Mouse (Mus musculus) MEL (cell line): Measurements from ENCODE around the gene Hook2. TPM values are rescaled to one million over a fixed set of nuclear protein-coding genes. Genes with fewer than 3 reads are reported as not detected.

Experiments used
- DNase-seq: peaks from one replicate; pipeline ENCODE4 v3.0.0; 2011; ENCODE audit warnings: low read depth, low spot score
- H3K27ac ChIP-seq: 2 replicates; pipeline ENCODE4 v1.5.1; 2012; ENCODE audit warnings: low read depth, mild to moderate bottlenecking, control low read depth, low read length, moderate library complexity; ENCODE audit not compliant: control insufficient read depth
- H3K27me3 ChIP-seq, 2 experiments: fragments of 150-350 bp in 1 of 2; sonication (generic) in 1 of 2; 2 replicates each; pipeline ENCODE4 v1.6.1; 2012; ENCODE audit warnings: low read length in 2 of 2, mild to moderate bottlenecking in 2 of 2, improper control_type of control experiment in 1 of 2, moderate library complexity in 1 of 2; ENCODE audit not compliant: insufficient read depth in 2 of 2, control insufficient read depth in 1 of 2
- H3K36me3 ChIP-seq, 2 experiments: 2 replicates each; pipeline ENCODE4 v1.6.1; 2012 to 2014; ENCODE audit warnings: low read length in 2 of 2, improper control_type of control experiment in 1 of 2, inconsistent platforms in 1 of 2, mild to moderate bottlenecking in 1 of 2; ENCODE audit not compliant: insufficient read depth in 2 of 2, control insufficient read depth in 1 of 2
- H3K4me1 ChIP-seq, 2 experiments: fragments of 150-350 bp in 1 of 2; sonication (generic) in 1 of 2; 2 replicates each; pipeline ENCODE4 v1.6.1; 2012; ENCODE audit warnings: low read length in 2 of 2, improper control_type of control experiment in 1 of 2, mild to moderate bottlenecking in 1 of 2; ENCODE audit not compliant: insufficient read depth in 2 of 2, control insufficient read depth in 1 of 2
- H3K4me3 ChIP-seq, 2 experiments: fragments of 150-350 bp in 1 of 2; sonication (generic) in 1 of 2; 2 replicates each; pipeline ENCODE4 v1.5.1; 2012; ENCODE audit warnings: low read depth in 2 of 2, low read length in 2 of 2, mild to moderate bottlenecking in 2 of 2, moderate library complexity in 2 of 2, control low read depth in 1 of 2, improper control_type of control experiment in 1 of 2; ENCODE audit not compliant: control insufficient read depth in 1 of 2, insufficient read depth in 1 of 2
- H3K79me2 ChIP-seq: 2 replicates; pipeline ENCODE4 v1.6.1; 2012; ENCODE audit warnings: mild to moderate bottlenecking, low read length, moderate library complexity; ENCODE audit not compliant: control insufficient read depth, poor library complexity, insufficient read depth
- H3K9ac ChIP-seq: 2 replicates; pipeline ENCODE4 v1.6.1; 2012; ENCODE audit warnings: low read depth, mild to moderate bottlenecking, control low read depth, low read length, moderate library complexity; ENCODE audit not compliant: control insufficient read depth, poor library complexity, severe bottlenecking
- H3K9me3 ChIP-seq: fragments of 150-350 bp; sonication (generic); replicated peaks from 2 replicates; pipeline ENCODE4 v1.6.1; 2012; ENCODE audit warnings: mild to moderate bottlenecking, low read length, improper control_type of control experiment, moderate library complexity; ENCODE audit not compliant: insufficient read depth
- E2F4 ChIP-seq: IDR thresholded peaks from 2 replicates; pipeline ENCODE4 v1.6.1; 2011; ENCODE audit warnings: low read depth, low read length, improper control_type of control experiment, borderline replicate concordance
- ELF1 ChIP-seq: IDR thresholded peaks from 2 replicates; pipeline ENCODE4 v1.6.1; 2014; ENCODE audit warnings: low read depth, mild to moderate bottlenecking, inconsistent platforms, low read length, improper control_type of control experiment, moderate library complexity
- HCFC1 ChIP-seq: IDR thresholded peaks from 2 replicates; pipeline ENCODE4 v1.6.1; 2012; ENCODE audit warnings: low read depth, mild to moderate bottlenecking, inconsistent platforms, low read length, improper control_type of control experiment, moderate library complexity
- KAT2A ChIP-seq: conservative IDR thresholded peaks from 2 replicates; pipeline ENCODE4 v1.6.1; 2012; ENCODE audit warnings: low read depth, low read length, improper control_type of control experiment, inconsistent platforms
- MAFK ChIP-seq: IDR thresholded peaks from 2 replicates; pipeline ENCODE4 v1.6.1; 2011; ENCODE audit warnings: low read depth, mild to moderate bottlenecking, low read length, improper control_type of control experiment, borderline replicate concordance
- MAX ChIP-seq: IDR thresholded peaks from 2 replicates; pipeline ENCODE4 v1.6.1; 2011; ENCODE audit warnings: low read length, improper control_type of control experiment
- MAZ ChIP-seq: IDR thresholded peaks from 2 replicates; pipeline ENCODE4 v1.6.1; 2012; ENCODE audit warnings: low read depth, mild to moderate bottlenecking, inconsistent platforms, low read length, improper control_type of control experiment
- MXI1 ChIP-seq: IDR thresholded peaks from 2 replicates; pipeline ENCODE4 v1.6.1; 2011; ENCODE audit warnings: mild to moderate bottlenecking, low read depth, low read length, improper control_type of control experiment
- MYC ChIP-seq: IDR thresholded peaks from 2 replicates; pipeline ENCODE4 v1.6.1; 2011; ENCODE audit warnings: low read depth, mild to moderate bottlenecking, low read length, improper control_type of control experiment, moderate library complexity
- NELFE ChIP-seq: IDR thresholded peaks from 2 replicates; pipeline ENCODE4 v1.6.1; 2011; ENCODE audit warnings: low read depth, low read length, improper control_type of control experiment
- NRF1 ChIP-seq: IDR thresholded peaks from 2 replicates; pipeline ENCODE4 v1.6.1; 2014; ENCODE audit warnings: low read depth, mild to moderate bottlenecking, inconsistent platforms, low read length, improper control_type of control experiment, moderate library complexity; ENCODE audit not compliant: poor library complexity, insufficient read depth, severe bottlenecking
- POLR2A ChIP-seq, 2 experiments: IDR thresholded peaks; 2 replicates each; pipeline ENCODE4 v1.6.1; 2011 to 2012; ENCODE audit warnings: low read length in 2 of 2, mild to moderate bottlenecking in 2 of 2, control low read depth in 1 of 2, improper control_type of control experiment in 1 of 2, low read depth in 1 of 2, moderate library complexity in 1 of 2; ENCODE audit not compliant: control insufficient read depth in 1 of 2, insufficient read depth in 1 of 2, poor library complexity in 1 of 2
- POLR2AphosphoS2 ChIP-seq: IDR thresholded peaks from 2 replicates; pipeline ENCODE4 v1.6.1; 2011; ENCODE audit warnings: low read length, improper control_type of control experiment
- RAD21 ChIP-seq: IDR thresholded peaks from 2 replicates; pipeline ENCODE4 v1.6.1; 2011; ENCODE audit warnings: mild to moderate bottlenecking, low read depth, low read length, improper control_type of control experiment
- SIN3A ChIP-seq: IDR thresholded peaks from 2 replicates; pipeline ENCODE4 v1.6.1; 2012; ENCODE audit warnings: low read length, improper control_type of control experiment, inconsistent platforms
- TAL1 ChIP-seq: IDR thresholded peaks from 2 replicates; pipeline ENCODE4 v1.6.1; 2012; ENCODE audit warnings: mild to moderate bottlenecking, inconsistent platforms, low read length, moderate library complexity, mixed read lengths
- TBP ChIP-seq: IDR thresholded peaks from 2 replicates; pipeline ENCODE4 v1.8.0; 2011; ENCODE audit warnings: low read depth, low read length, improper control_type of control experiment
- TCF12 ChIP-seq: IDR thresholded peaks from 2 replicates; pipeline ENCODE4 v1.6.1; 2014; ENCODE audit warnings: low read depth, mild to moderate bottlenecking, inconsistent platforms, low read length, improper control_type of control experiment, moderate library complexity
- UBTF ChIP-seq: IDR thresholded peaks from 2 replicates; pipeline ENCODE4 v1.6.1; 2012; ENCODE audit warnings: low read depth, mild to moderate bottlenecking, inconsistent platforms, low read length, improper control_type of control experiment, moderate library complexity, borderline replicate concordance; ENCODE audit not compliant: insufficient read depth
- ZMIZ1 ChIP-seq: IDR thresholded peaks from 2 replicates; pipeline ENCODE4 v1.6.1; 2012; ENCODE audit warnings: low read depth, mild to moderate bottlenecking, inconsistent platforms, low read length, improper control_type of control experiment, moderate library complexity
- ZNF384 ChIP-seq: IDR thresholded peaks from 2 replicates; pipeline ENCODE4 v1.6.1; 2012; ENCODE audit warnings: low read depth, mild to moderate bottlenecking, inconsistent platforms, low read length, improper control_type of control experiment
- polyA plus RNA-seq, 2 experiments: library from polyadenylated mRNA; stranded (reverse) in 1 of 2; unstranded in 1 of 2; fragments of >175 nt in 1 of 2; fragments of >200 nt in 1 of 2; gene quantifications; 2 replicates each; pipeline versions ENCODE4 v1.2.1 to v1.2.4; 2012; ENCODE audit warnings: low replicate concordance in 2 of 2, low read depth in 1 of 2; ENCODE audit not compliant: insufficient read length in 2 of 2, insufficient read depth in 1 of 2, missing spikeins in 1 of 2
- total RNA-seq: library from RNA; depleted of rRNA; stranded (reverse); fragments of 300-350 nt; gene quantifications from 2 replicates; pipeline ENCODE4 v1.2.3, GENCODE M21; 2012

The Hook2 gene
- total and polyA plus RNA-seq, 3 experiments = 10.5 to 17.5 TPM; not detected in 1

DNA sequence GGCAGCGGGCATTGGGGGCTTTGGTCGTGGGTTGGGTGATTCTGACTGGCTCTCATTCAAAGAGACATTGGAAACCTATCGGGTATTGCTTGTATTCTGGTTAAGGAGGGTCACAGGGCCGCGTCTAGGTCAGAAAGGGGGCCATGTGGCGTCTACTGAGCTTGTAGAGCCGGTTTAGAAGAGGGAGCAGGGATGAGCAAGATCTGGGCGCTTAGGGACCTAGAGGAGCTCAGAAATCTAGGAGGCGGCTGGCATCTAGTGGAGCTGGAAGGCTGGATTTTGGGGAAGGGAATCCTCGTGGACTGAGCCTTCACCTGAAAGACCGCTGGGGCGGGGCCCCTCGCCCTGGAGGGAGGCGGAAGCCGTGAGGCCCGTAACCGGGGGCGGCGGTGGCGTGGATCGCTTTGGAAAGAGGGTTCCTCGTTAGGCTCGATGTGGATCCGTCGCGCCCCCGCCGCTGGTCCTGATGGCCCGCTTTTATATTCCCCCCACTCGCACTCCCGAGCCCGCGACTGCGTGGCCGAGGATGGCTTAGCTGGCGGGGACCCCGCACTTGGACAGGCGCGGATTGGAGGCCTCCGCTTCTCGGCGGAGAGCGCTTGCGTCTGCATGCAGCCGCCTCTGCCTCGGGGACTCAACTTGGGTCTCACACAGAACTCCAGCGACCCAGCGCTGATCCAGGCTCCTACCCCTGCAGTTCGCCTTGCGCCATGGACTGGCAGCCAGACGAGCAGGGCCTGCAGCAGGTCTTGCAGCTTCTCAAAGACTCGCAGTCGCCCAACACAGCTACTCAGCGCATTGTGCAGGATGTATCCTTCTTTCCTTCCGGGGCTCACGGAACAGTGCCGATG, 47.5 kb downstream of the Hook2 start:
- H3K4me3 ChIP-seq = peak overlapping the region; percentile 86 to 88
- peak overlapping the region; percentile 99 for H3K9ac ChIP-seq
- H3K9me3 ChIP-seq = no peaks in the 10 kb centered on the region
- no peaks in the 10 kb centered on the region for H3K27me3 ChIP-seq
- H3K79me2 ChIP-seq = peaks cover 58% of the 10 kb centered on the region
- H3K27ac ChIP-seq = peak overlapping the region; percentile 98
- H3K4me1 ChIP-seq = peaks cover 3 to 15% of the 10 kb centered on the region in 2 experiments
- H3K36me3 ChIP-seq = peaks cover 17 to 36% of the 10 kb centered on the region in 2 experiments
- TF ChIP-seq ZMIZ1 = 0 out of 2 replicates have a peak, but pooled peaks have one; percentile 28
- TF ChIP-seq KAT2A = no peak
- TF ChIP-seq ZNF384 = 0 out of 2 replicates have a peak, but pooled peaks have one; percentile 17
- no peak for TF ChIP-seq RAD21
- TF ChIP-seq TBP = peak; percentile 48; the same call in 1 of the 2 replicates
- peak; percentile 59 for TF ChIP-seq MAZ
- peak in 1 of 2 experiments; percentile 33; a peak in 1 of 4 replicates for TF ChIP-seq POLR2A (IDR thresholded peaks at IDR 0.05; ENCODE audit: control insufficient read depth in 1 of 2, insufficient read depth in 1 of 2, low read depth in 1 of 2, low read length in 2 of 2, poor library complexity in 1 of 2)
- TF ChIP-seq POLR2AphosphoS2 = no peak
- no peak for TF ChIP-seq UBTF
- TF ChIP-seq SIN3A = peak; percentile 43
- peak; percentile 58 for TF ChIP-seq MAX
- TF ChIP-seq MYC = peak; percentile 59; the same call in 1 of the 2 replicates
- TF ChIP-seq TCF12 = no peak
- TF ChIP-seq NELFE = peak; percentile 15; the same call in 1 of the 2 replicates
- TF ChIP-seq E2F4 = no peak
- no peak for TF ChIP-seq MAFK
- TF ChIP-seq HCFC1 = no peak
- no peak for TF ChIP-seq NRF1
- peak; percentile 67 for TF ChIP-seq MXI1
- TF ChIP-seq TAL1 = no peak
- no peak for TF ChIP-seq ELF1
- peak; percentile 79 for DNase-seq
